Mouse (Mus musculus) adipocyte (in vitro differentiated cells): ENCODE results near the gene Cbx6.
A peak's percentile ranks its signal among the peaks of the same experiment; 100 is the strongest.
"Not testable (repeated sequence)": the region's sequence is repeated elsewhere in the genome, so short reads cannot be mapped to it uniquely, and the experiment has no call there.

Experiments
- DNase-seq: peaks from one replicate; pipeline ENCODE4 v3.0.0-alpha.2; 2016; ENCODE audit warnings: low spot score

Cbx6 gene

DNA sequence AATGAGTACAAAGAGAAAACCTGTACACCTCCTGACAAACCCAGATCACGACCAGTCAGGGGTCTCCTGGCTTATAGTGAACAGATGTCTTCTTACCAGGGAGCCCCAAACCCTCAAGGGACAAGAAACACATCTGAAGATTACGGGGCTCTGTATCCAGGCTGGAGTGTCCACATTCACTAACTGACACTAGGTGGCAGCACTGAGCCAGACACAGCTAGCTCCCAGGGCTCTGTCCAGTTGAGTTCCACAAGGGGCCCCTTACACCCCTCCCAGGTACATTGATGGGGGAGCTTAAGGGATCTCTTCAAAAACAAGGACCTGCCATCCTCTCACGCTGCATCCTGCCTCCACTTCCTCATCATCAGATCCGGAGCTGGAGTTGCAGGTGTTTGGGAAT is 4.1 kb downstream of the Cbx6 start:
- peak; percentile 85 for DNase-seq

- no peak for DNase-seq
These were observed 5.1 kb downstream of the Cbx6 start for GRCm38 (mm10) chr15:79829431-79829830.

DNA sequence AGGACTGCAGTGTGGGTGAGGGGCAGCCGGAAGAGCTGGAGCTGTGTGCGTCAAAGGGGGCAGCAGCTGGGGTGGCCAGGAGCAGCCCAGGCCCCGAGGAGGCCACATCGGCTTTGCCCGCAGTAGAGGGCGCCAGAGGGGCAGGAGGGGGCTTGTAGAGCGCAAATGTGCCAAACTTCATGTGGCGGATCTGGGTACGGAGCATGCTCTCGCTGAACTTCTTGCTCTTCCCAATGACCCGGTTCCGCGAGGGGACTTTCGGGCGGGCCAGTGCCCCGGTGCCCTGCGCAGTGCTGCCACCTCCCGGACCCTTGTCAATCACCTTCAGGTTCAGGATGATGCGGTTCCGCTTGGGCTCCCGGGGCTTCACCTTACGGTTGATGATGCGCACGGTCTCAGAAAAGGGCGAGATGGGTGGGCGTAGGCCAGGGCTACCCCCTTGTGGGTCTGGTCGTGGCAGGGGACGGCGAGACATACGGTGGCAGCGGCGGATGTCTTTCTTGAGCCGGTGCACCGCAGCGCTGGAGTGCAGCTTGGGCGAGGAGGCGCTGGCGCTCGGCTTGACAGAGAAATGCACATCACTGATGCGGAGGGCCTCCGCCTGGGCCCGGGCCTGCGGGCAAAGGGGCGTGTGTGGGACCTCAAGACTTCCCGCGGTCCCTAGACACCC is 6.0 kb downstream of the Cbx6 start:
- DNase-seq = no peak

DNA sequence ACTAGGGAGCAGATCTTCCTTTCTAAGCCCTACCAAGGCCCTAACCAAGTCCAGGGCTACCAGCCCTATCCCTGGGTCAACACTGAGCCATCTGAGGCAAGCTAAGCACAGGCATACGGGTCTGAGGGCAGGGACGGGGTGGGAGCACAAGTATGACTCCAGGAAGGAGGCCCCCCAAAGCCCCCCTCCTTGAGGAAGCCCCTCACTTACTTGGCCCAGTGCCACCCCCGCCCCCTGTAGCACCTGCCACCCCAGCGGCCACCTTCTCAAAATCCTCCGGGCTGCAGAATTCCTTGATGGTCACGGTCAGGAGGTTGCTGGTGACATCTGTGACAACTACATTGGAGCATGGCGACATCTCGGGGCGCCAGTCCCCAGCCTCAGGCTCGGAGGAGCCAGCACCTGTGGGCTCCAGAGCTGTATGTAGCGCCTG is 6.7 kb downstream of the Cbx6 start:
- DNase-seq = no peak

GRCm38 (mm10) chr15:79827061-79827777 is 7.3 kb downstream of the Cbx6 start:
- DNase-seq = no peak

- DNase-seq = no peak
These were observed 8.1 kb downstream of the Cbx6 start for GRCm38 (mm10) chr15:79826221-79826935.

- no peak for DNase-seq
These were observed 9.2 kb downstream of the Cbx6 start for GRCm38 (mm10) chr15:79825146-79825825.

- DNase-seq = no peak
These were observed 10.8 kb downstream of the Cbx6 start for GRCm38 (mm10) chr15:79823588-79824280.

- DNase-seq = no peak
These were observed 12.0 kb downstream of the Cbx6 start for GRCm38 (mm10) chr15:79822265-79823199.

GRCm38 (mm10) chr15:79818325-79818724 is 16.2 kb downstream of the Cbx6 start:
- DNase-seq = no peak

DNA sequence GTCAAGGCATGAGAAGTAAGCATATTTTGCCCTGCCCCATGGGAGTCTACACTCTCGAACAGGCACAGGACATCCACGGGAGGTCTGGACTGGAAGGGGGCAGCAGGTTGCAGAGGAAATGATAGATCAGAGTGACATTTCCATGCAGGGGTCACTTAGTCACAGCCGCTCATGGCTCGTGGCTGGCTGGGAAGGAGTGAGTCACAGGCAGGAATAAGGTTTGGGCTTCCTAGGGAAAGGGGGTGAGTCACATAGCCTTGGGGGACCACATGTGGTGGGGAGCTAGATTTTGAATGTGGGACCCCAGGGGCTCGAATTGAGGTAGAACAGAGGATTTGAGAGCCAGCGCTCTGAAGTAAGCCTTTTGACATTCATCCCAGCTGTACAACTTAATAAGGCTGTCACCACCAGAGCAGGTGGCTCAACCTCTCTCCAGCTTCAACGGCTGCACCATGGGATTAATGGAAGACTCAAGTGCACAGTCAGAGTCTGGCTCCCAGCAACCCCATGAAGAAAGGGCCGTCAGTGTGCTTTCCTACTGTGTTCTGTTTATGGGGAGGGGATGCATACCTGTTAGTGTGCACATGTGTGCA is 20.7 kb downstream of the Cbx6 start:
- DNase-seq = no peak

DNA sequence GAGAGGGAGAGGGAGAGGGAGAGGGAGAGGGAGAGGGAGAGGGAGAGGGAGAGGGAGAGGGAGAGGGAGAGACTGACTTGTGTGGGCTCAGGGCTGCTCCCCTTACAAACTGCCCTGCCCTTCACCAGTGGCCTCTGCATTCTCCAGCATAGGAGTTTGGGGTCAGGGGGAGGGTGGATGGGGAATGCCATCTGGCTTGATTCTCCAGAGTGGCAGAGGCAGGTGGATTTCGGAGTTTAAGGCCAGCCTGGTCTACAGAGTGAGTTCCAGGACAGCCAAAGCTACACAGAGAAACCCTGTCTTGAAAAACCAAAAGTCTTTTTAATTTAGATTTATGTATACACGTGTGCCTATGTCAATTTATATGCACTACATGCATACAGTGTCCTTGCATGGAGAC is 21.6 kb downstream of the Cbx6 start:
- DNase-seq = not testable (repeated sequence)

DNA sequence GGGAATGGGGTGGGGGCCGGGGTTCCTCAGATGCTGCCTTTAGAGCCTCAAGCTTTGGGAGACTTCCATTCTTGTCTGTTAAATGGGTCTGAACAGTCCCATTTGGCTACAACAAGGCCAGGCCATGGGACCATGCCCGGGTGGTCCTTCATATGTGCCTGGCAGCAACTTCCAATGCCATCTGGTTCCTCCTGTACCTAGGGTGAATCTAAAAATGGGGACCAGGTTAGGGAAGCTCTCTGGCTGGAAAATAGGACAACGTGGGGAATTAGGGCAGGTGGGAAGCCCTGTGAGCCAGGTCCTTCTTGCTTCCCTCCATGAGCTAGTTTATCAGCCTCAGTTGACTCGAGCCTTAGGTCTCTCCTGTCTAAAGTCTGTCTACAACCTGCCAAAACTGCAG is 23.5 kb downstream of the Cbx6 start:
- DNase-seq = no peak

GRCm38 (mm10) chr15:79810061-79810460 is 24.4 kb downstream of the Cbx6 start:
- peak; percentile 13 for DNase-seq

DNA sequence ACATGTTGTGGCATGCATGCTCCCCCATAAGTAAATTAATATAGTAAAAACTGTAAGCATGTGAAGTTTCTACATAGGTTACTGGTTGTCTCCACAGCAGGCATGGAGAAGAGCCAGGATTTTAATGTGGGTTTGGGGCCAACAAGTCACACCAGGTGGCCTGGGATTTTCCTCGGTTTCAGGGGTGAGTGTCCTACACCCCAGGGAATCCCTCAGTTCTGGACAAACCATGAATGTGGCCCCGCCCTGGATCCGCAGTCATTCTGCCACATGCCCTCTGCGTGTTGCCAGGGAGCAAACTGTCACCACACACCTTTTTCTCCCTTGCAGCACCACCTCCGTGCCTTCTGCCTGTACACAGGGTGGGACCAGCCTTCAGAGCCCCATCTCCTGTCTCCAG is 25.8 kb downstream of the Cbx6 start:
- DNase-seq = no peak

DNA sequence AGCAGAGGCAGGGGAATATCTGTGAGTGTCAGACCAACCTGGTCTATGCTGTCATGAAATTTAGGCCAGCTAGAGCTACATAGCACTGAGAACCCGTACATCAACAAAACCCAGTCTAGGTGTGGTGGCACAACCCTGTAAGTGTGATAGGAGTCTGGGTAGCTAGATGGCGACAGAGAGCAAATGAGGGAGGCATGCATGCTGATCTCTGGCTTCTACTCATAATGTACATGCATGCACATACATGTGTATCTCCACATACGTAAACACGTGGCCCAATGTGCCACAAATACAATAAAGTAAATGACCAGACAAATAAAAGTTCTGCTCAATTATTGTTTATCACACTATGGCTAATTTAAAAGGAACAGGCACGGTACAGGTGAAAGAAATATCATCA is 26.4 kb downstream of the Cbx6 start:
- DNase-seq = peak; percentile 29

- no peak for DNase-seq
These were observed 27.4 kb downstream of the Cbx6 start for GRCm38 (mm10) chr15:79807050-79807449.

DNA sequence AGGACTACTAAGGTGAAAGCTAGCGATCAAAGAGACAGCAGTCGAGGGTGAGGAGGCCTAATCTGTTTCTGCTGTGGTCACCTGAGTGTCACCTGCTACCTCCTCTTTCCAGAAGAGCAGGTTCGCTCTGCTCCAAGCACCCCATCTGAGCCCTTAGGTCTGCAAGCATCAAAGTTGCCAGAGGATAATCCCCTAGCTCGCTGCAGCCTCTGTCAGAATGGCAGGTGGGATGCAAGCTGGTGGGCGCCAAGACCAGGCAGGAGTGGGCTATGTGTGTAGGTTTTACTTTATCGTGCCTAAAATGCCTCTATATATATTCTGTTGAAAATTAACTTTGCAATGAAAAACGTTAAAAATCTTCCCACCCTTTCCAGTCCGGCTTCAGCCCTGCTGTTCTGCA is 29.2 kb downstream of the Cbx6 start:
- no peak for DNase-seq

GRCm38 (mm10) chr15:79804352-79805071 is 30.0 kb downstream of the Cbx6 start, which contains the start of gene Nptxr:
TSS of gene Nptxr (minus strand) at chr15:79804766.
- no peak for DNase-seq
